Mouse (Mus musculus) neutrophil, adult 5-6 weeks (primary cell): ENCODE results near the gene Tlr12. TPM values are rescaled to one million over a fixed set of nuclear protein-coding genes. Genes with fewer than 3 reads are reported as not detected.

Source experiments
- total RNA-seq: library from RNA; stranded (forward); fragments of 200-1000 nt; gene quantifications from 2 replicates; pipeline ENCODE4 v1.2.3, GENCODE M21; 2017

Tlr12 gene
- total RNA-seq, 1 experiment from 2014 or later: 0.93 TPM

Other genes with a start within 250 kb of the Tlr12 start
- 18.9 and 20.5 TPM in 2 replicates for gene Zscan20, start 8.5 kb downstream of the Tlr12 start, total RNA-seq
- 31.8 and 33.6 TPM in 2 replicates for gene Phc2, start 36.1 kb upstream of the Tlr12 start, total RNA-seq
- gene A3galt2, start 136.7 kb upstream of the Tlr12 start, total RNA-seq: 0.25 and 0.81 TPM in 2 replicates
- 7.8 and 8.8 TPM in 2 replicates for gene Zfp362, start 187.4 kb upstream of the Tlr12 start, total RNA-seq